Mouse (Mus musculus) MEL (cell line): Measurements from ENCODE around the gene Slc7a8. TPM values are rescaled to one million over a fixed set of nuclear protein-coding genes. Genes with fewer than 3 reads are reported as not detected.

Experiments
- DNase-seq: peaks from one replicate; pipeline ENCODE4 v3.0.0; 2011; ENCODE audit warnings: low read depth, low spot score
- H3K27ac ChIP-seq: 2 replicates; pipeline ENCODE4 v1.5.1; 2012; ENCODE audit warnings: low read depth, mild to moderate bottlenecking, control low read depth, low read length, moderate library complexity; ENCODE audit not compliant: control insufficient read depth
- H3K27me3 ChIP-seq, 2 experiments: fragments of 150-350 bp in 1 of 2; sonication (generic) in 1 of 2; 2 replicates each; pipeline ENCODE4 v1.6.1; 2012; ENCODE audit warnings: low read length in 2 of 2, mild to moderate bottlenecking in 2 of 2, improper control_type of control experiment in 1 of 2, moderate library complexity in 1 of 2; ENCODE audit not compliant: insufficient read depth in 2 of 2, control insufficient read depth in 1 of 2
- H3K36me3 ChIP-seq, 2 experiments: 2 replicates each; pipeline ENCODE4 v1.6.1; 2012 to 2014; ENCODE audit warnings: low read length in 2 of 2, improper control_type of control experiment in 1 of 2, inconsistent platforms in 1 of 2, mild to moderate bottlenecking in 1 of 2; ENCODE audit not compliant: insufficient read depth in 2 of 2, control insufficient read depth in 1 of 2
- H3K4me1 ChIP-seq, 2 experiments: fragments of 150-350 bp in 1 of 2; sonication (generic) in 1 of 2; 2 replicates each; pipeline ENCODE4 v1.6.1; 2012; ENCODE audit warnings: low read length in 2 of 2, improper control_type of control experiment in 1 of 2, mild to moderate bottlenecking in 1 of 2; ENCODE audit not compliant: insufficient read depth in 2 of 2, control insufficient read depth in 1 of 2
- H3K4me3 ChIP-seq, 2 experiments: fragments of 150-350 bp in 1 of 2; sonication (generic) in 1 of 2; 2 replicates each; pipeline ENCODE4 v1.5.1; 2012; ENCODE audit warnings: low read depth in 2 of 2, low read length in 2 of 2, mild to moderate bottlenecking in 2 of 2, moderate library complexity in 2 of 2, control low read depth in 1 of 2, improper control_type of control experiment in 1 of 2; ENCODE audit not compliant: control insufficient read depth in 1 of 2, insufficient read depth in 1 of 2
- H3K79me2 ChIP-seq: 2 replicates; pipeline ENCODE4 v1.6.1; 2012; ENCODE audit warnings: mild to moderate bottlenecking, low read length, moderate library complexity; ENCODE audit not compliant: control insufficient read depth, poor library complexity, insufficient read depth
- H3K9ac ChIP-seq: 2 replicates; pipeline ENCODE4 v1.6.1; 2012; ENCODE audit warnings: low read depth, mild to moderate bottlenecking, control low read depth, low read length, moderate library complexity; ENCODE audit not compliant: control insufficient read depth, poor library complexity, severe bottlenecking
- H3K9me3 ChIP-seq: fragments of 150-350 bp; sonication (generic); replicated peaks from 2 replicates; pipeline ENCODE4 v1.6.1; 2012; ENCODE audit warnings: mild to moderate bottlenecking, low read length, improper control_type of control experiment, moderate library complexity; ENCODE audit not compliant: insufficient read depth
- CHD1 ChIP-seq: IDR thresholded peaks from 2 replicates; pipeline ENCODE4 v1.6.1; 2012; ENCODE audit warnings: low read depth, mild to moderate bottlenecking, inconsistent platforms, low read length, improper control_type of control experiment
- CHD2 ChIP-seq: IDR thresholded peaks from 2 replicates; pipeline ENCODE4 v1.6.1; 2011; ENCODE audit warnings: low read length, improper control_type of control experiment
- CTCF ChIP-seq, 3 experiments: IDR thresholded peaks in 2 of 3; conservative IDR thresholded peaks in 1 of 3; 2 replicates each; pipeline ENCODE4 v1.5.1; 2011 to 2012; ENCODE audit warnings: low read length in 3 of 3, low read depth in 2 of 3, mild to moderate bottlenecking in 2 of 3, improper control_type of control experiment in 1 of 3, inconsistent platforms in 1 of 3, mixed read lengths in 1 of 3, moderate library complexity in 1 of 3; ENCODE audit not compliant: control insufficient read depth in 1 of 3, insufficient read depth in 1 of 3, poor library complexity in 1 of 3, severe bottlenecking in 1 of 3
- E2F4 ChIP-seq: IDR thresholded peaks from 2 replicates; pipeline ENCODE4 v1.6.1; 2011; ENCODE audit warnings: low read depth, low read length, improper control_type of control experiment, borderline replicate concordance
- ELF1 ChIP-seq: IDR thresholded peaks from 2 replicates; pipeline ENCODE4 v1.6.1; 2014; ENCODE audit warnings: low read depth, mild to moderate bottlenecking, inconsistent platforms, low read length, improper control_type of control experiment, moderate library complexity
- EP300 ChIP-seq, 2 experiments: IDR thresholded peaks; 2 replicates each; pipeline ENCODE4 v1.6.1; 2011; ENCODE audit warnings: improper control_type of control experiment in 2 of 2, low read length in 2 of 2, low read depth in 1 of 2, mild to moderate bottlenecking in 1 of 2
- GABPA ChIP-seq: IDR thresholded peaks from 2 replicates; pipeline ENCODE4 v1.6.1; 2012; ENCODE audit warnings: low read depth, mild to moderate bottlenecking, inconsistent platforms, low read length, improper control_type of control experiment, moderate library complexity
- GATA1 ChIP-seq: IDR thresholded peaks from 2 replicates; pipeline ENCODE4 v1.6.1; 2011; ENCODE audit warnings: low read depth, low read length, improper control_type of control experiment
- HCFC1 ChIP-seq: IDR thresholded peaks from 2 replicates; pipeline ENCODE4 v1.6.1; 2012; ENCODE audit warnings: low read depth, mild to moderate bottlenecking, inconsistent platforms, low read length, improper control_type of control experiment, moderate library complexity
- KAT2A ChIP-seq: conservative IDR thresholded peaks from 2 replicates; pipeline ENCODE4 v1.6.1; 2012; ENCODE audit warnings: low read depth, low read length, improper control_type of control experiment, inconsistent platforms
- MAZ ChIP-seq: IDR thresholded peaks from 2 replicates; pipeline ENCODE4 v1.6.1; 2012; ENCODE audit warnings: low read depth, mild to moderate bottlenecking, inconsistent platforms, low read length, improper control_type of control experiment
- MEF2A ChIP-seq: IDR thresholded peaks from 2 replicates; pipeline ENCODE4 v1.6.1; 2014; ENCODE audit warnings: low read depth, mild to moderate bottlenecking, inconsistent platforms, low read length, improper control_type of control experiment; ENCODE audit not compliant: poor library complexity, insufficient replicate concordance, severe bottlenecking; ENCODE audit errors: extremely low read depth
- MYB ChIP-seq: IDR thresholded peaks from 2 replicates; pipeline ENCODE4 v1.6.1; 2011; ENCODE audit warnings: mild to moderate bottlenecking, low read depth, low read length, improper control_type of control experiment
- MYC ChIP-seq: IDR thresholded peaks from 2 replicates; pipeline ENCODE4 v1.6.1; 2011; ENCODE audit warnings: low read depth, mild to moderate bottlenecking, low read length, improper control_type of control experiment, moderate library complexity
- NELFE ChIP-seq: IDR thresholded peaks from 2 replicates; pipeline ENCODE4 v1.6.1; 2011; ENCODE audit warnings: low read depth, low read length, improper control_type of control experiment
- NRF1 ChIP-seq: IDR thresholded peaks from 2 replicates; pipeline ENCODE4 v1.6.1; 2014; ENCODE audit warnings: low read depth, mild to moderate bottlenecking, inconsistent platforms, low read length, improper control_type of control experiment, moderate library complexity; ENCODE audit not compliant: poor library complexity, insufficient read depth, severe bottlenecking
- POLR2A ChIP-seq, 2 experiments: IDR thresholded peaks; 2 replicates each; pipeline ENCODE4 v1.6.1; 2011 to 2012; ENCODE audit warnings: low read length in 2 of 2, mild to moderate bottlenecking in 2 of 2, control low read depth in 1 of 2, improper control_type of control experiment in 1 of 2, low read depth in 1 of 2, moderate library complexity in 1 of 2; ENCODE audit not compliant: control insufficient read depth in 1 of 2, insufficient read depth in 1 of 2, poor library complexity in 1 of 2
- POLR2AphosphoS2 ChIP-seq: IDR thresholded peaks from 2 replicates; pipeline ENCODE4 v1.6.1; 2011; ENCODE audit warnings: low read length, improper control_type of control experiment
- POLR2AphosphoS5 ChIP-seq: IDR thresholded peaks from 2 replicates; pipeline ENCODE4 v1.6.1; 2012; ENCODE audit warnings: low read depth, borderline replicate concordance, mild to moderate bottlenecking, inconsistent platforms, low read length, moderate library complexity, mixed read lengths
- RAD21 ChIP-seq: IDR thresholded peaks from 2 replicates; pipeline ENCODE4 v1.6.1; 2011; ENCODE audit warnings: mild to moderate bottlenecking, low read depth, low read length, improper control_type of control experiment
- RCOR1 ChIP-seq: IDR thresholded peaks from 2 replicates; pipeline ENCODE4 v1.6.1; 2012; ENCODE audit warnings: low read depth, mild to moderate bottlenecking, inconsistent platforms, low read length, improper control_type of control experiment
- SMC3 ChIP-seq: IDR thresholded peaks from 2 replicates; pipeline ENCODE4 v1.6.1; 2011; ENCODE audit warnings: low read depth, low read length, improper control_type of control experiment
- TAL1 ChIP-seq: IDR thresholded peaks from 2 replicates; pipeline ENCODE4 v1.6.1; 2012; ENCODE audit warnings: mild to moderate bottlenecking, inconsistent platforms, low read length, moderate library complexity, mixed read lengths
- TBP ChIP-seq: IDR thresholded peaks from 2 replicates; pipeline ENCODE4 v1.8.0; 2011; ENCODE audit warnings: low read depth, low read length, improper control_type of control experiment
- TCF12 ChIP-seq: IDR thresholded peaks from 2 replicates; pipeline ENCODE4 v1.6.1; 2014; ENCODE audit warnings: low read depth, mild to moderate bottlenecking, inconsistent platforms, low read length, improper control_type of control experiment, moderate library complexity
- UBTF ChIP-seq: IDR thresholded peaks from 2 replicates; pipeline ENCODE4 v1.6.1; 2012; ENCODE audit warnings: low read depth, mild to moderate bottlenecking, inconsistent platforms, low read length, improper control_type of control experiment, moderate library complexity, borderline replicate concordance; ENCODE audit not compliant: insufficient read depth
- USF1 ChIP-seq: IDR thresholded peaks from 2 replicates; pipeline ENCODE4 v1.6.1; 2014; ENCODE audit warnings: low read depth, mild to moderate bottlenecking, inconsistent platforms, low read length, improper control_type of control experiment, moderate library complexity
- USF2 ChIP-seq, 2 experiments: IDR thresholded peaks; 2 replicates each; pipeline ENCODE4 v1.6.1; 2011 to 2012; ENCODE audit warnings: improper control_type of control experiment in 2 of 2, low read length in 2 of 2, borderline replicate concordance in 1 of 2, inconsistent platforms in 1 of 2, low read depth in 1 of 2, mild to moderate bottlenecking in 1 of 2; ENCODE audit not compliant: insufficient read depth in 1 of 2
- ZC3H11A ChIP-seq: IDR thresholded peaks from 2 replicates; pipeline ENCODE4 v1.6.1; 2012; ENCODE audit warnings: low read depth, mild to moderate bottlenecking, inconsistent platforms, low read length, improper control_type of control experiment
- ZKSCAN1 ChIP-seq: IDR thresholded peaks from 2 replicates; pipeline ENCODE4 v1.6.1; 2012; ENCODE audit warnings: low read depth, mild to moderate bottlenecking, inconsistent platforms, low read length, improper control_type of control experiment, moderate library complexity
- ZNF384 ChIP-seq: IDR thresholded peaks from 2 replicates; pipeline ENCODE4 v1.6.1; 2012; ENCODE audit warnings: low read depth, mild to moderate bottlenecking, inconsistent platforms, low read length, improper control_type of control experiment
- polyA plus RNA-seq, 2 experiments: library from polyadenylated mRNA; stranded (reverse) in 1 of 2; unstranded in 1 of 2; fragments of >175 nt in 1 of 2; fragments of >200 nt in 1 of 2; gene quantifications; 2 replicates each; pipeline versions ENCODE4 v1.2.1 to v1.2.4; 2012; ENCODE audit warnings: low replicate concordance in 2 of 2, low read depth in 1 of 2; ENCODE audit not compliant: insufficient read length in 2 of 2, insufficient read depth in 1 of 2, missing spikeins in 1 of 2
- total RNA-seq: library from RNA; depleted of rRNA; stranded (reverse); fragments of 300-350 nt; gene quantifications from 2 replicates; pipeline ENCODE4 v1.2.3, GENCODE M21; 2012

The Slc7a8 gene
- total and polyA plus RNA-seq, 3 experiments, result 0.08 to 0.29 TPM; not detected in 1

DNA sequence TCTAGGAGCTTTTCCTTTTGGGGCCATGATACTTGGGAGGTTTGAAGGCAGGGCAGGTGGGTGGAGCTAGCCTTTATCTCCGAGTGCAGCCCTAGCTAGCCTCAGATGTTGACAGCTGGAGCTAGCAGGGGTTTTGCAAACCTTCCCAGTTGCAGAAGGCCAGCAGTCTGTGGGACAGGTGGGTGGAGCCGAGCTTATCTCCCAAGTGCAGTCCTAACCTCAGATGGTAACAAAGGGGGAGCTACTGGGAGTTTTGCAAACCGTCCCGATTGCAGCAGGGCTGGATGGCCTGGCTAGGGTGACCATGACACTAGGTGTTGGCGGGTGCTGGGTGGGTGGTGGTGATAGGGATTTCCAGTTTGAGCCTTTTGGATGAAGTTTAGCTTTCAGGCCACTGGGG lies 75.9 kb downstream of the Slc7a8 start (continued):
- no peak for TF ChIP-seq ZNF384
- TF ChIP-seq POLR2AphosphoS2, result no peak
- no peak for TF ChIP-seq GABPA
- TF ChIP-seq ELF1, result no peak
- TF ChIP-seq E2F4, result no peak
- no peak for TF ChIP-seq CTCF (IDR thresholded peaks at IDR 0.05 in 2 of 3, conservative IDR thresholded peaks at IDR 0.05 in 1 of 3; ENCODE audit: control insufficient read depth in 1 of 3, insufficient read depth in 1 of 3, low read depth in 2 of 3, low read length in 3 of 3, poor library complexity in 1 of 3, severe bottlenecking in 1 of 3)
- no peak for TF ChIP-seq RAD21
- TF ChIP-seq ZC3H11A, result no peak
- TF ChIP-seq MYC, result 0 out of 2 replicates have a peak, but pooled peaks have one; percentile 26
- 0 out of 2 replicates have a peak, but pooled peaks have one; percentile 10 for TF ChIP-seq TBP
- TF ChIP-seq USF1, result no peak
- TF ChIP-seq CHD2, result no peak
- TF ChIP-seq POLR2A (IDR thresholded peaks at IDR 0.05; ENCODE audit: control insufficient read depth in 1 of 2, insufficient read depth in 1 of 2, low read depth in 1 of 2, low read length in 2 of 2, poor library complexity in 1 of 2), result no peak
- TF ChIP-seq NELFE, result no peak
- TF ChIP-seq MAZ, result peak; percentile 86
- no peak for TF ChIP-seq USF2 (IDR thresholded peaks at IDR 0.05; ENCODE audit: borderline replicate concordance in 1 of 2, insufficient read depth in 1 of 2, low read depth in 1 of 2, low read length in 2 of 2)
- no peak for TF ChIP-seq MEF2A
- peak; percentile 99 for TF ChIP-seq RCOR1
- peak; percentile 100 for TF ChIP-seq TCF12
- TF ChIP-seq UBTF, result no peak

DNA sequence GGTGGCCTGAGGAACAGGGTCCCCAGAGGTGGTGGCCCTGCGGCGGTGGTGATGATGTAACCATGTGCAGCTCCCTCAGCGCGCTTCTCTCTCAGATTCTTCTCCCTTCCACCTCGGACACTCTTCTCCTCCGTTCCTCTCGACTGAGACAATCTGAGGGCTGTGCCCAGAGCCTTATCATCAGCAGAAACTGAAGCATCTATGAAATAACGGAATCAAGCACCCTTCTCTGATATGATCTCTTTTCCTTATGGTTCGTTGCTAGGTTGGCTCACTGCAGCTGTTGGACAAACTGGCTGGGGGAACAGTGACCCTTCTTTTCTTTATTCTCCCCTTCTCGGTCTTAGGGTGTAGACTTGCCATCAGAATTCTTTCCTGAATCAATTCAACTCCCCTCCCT lies 78.5 kb downstream of the Slc7a8 start:
- Histone ChIP-seq H3K36me3 (peaks cover 0 to 16% of the 10 kb centered on the region in 2 experiments; a peak in 2 of 4 replicates), H3K27ac (0 out of 2 replicates have a peak overlapping the region, but pooled peaks have one; percentile 18), H3K79me2 (no peaks in the 10 kb centered on the region), H3K9me3 (no peaks in the 10 kb centered on the region), H3K9ac (peak overlapping the region; percentile 6; the same call in 1 of the 2 replicates), H3K4me1 (peaks cover 11 to 35% of the 10 kb centered on the region in 2 experiments), H3K4me3 (peak overlapping the region; percentile 4 to 27; a peak in 1 of 4 replicates), H3K27me3 (peaks cover 3% of the 10 kb centered on the region in 2 experiments; a peak in 2 of 4 replicates)
- DNase-seq, result peak; percentile 37
- TF ChIP-seq EP300 (IDR thresholded peaks at IDR 0.05; ENCODE audit: low read depth in 1 of 2, low read length in 2 of 2) (peak in 1 of 2 experiments; percentile 59; a peak in 2 of 4 replicates), ZKSCAN1 (no peak), CHD1 (no peak), POLR2A (IDR thresholded peaks at IDR 0.05; ENCODE audit: control insufficient read depth in 1 of 2, insufficient read depth in 1 of 2, low read depth in 1 of 2, low read length in 2 of 2, poor library complexity in 1 of 2) (no peak), CHD2 (no peak), RAD21 (no peak), NRF1 (no peak), SMC3 (no peak), GATA1 (no peak), MEF2A (no peak), TAL1 (no peak), RCOR1 (peak; percentile 52; the same call in 1 of the 2 replicates), POLR2AphosphoS5 (no peak), HCFC1 (no peak), MYB (no peak), KAT2A (no peak)
